Mouse (Mus musculus) gastrocnemius, adult 8-10 months (tissue): ENCODE results near the gene Xylt2. TPM values are rescaled to one million over a fixed set of nuclear protein-coding genes. Genes with fewer than 3 reads are reported as not detected.
A peak's percentile ranks its signal among the peaks of the same experiment; 100 is the strongest.
"Not testable (repeated sequence)": the region's sequence is repeated elsewhere in the genome, so short reads cannot be mapped to it uniquely, and the experiment has no call there.

Experiments
- DNase-seq, 2 experiments: peaks; one replicate each; pipeline ENCODE4 v3.0.0; 2022; ENCODE audit warnings: low spot score in 2 of 2
- total RNA-seq, 4 experiments: library from RNA; stranded (reverse); gene quantifications; 2 replicates each; pipeline ENCODE4 v1.2.4; 2022

The Xylt2 gene
- total RNA-seq, 4 experiments from 2014 or later: 2.3 to 4.3 (median 3.7) TPM

DNA sequence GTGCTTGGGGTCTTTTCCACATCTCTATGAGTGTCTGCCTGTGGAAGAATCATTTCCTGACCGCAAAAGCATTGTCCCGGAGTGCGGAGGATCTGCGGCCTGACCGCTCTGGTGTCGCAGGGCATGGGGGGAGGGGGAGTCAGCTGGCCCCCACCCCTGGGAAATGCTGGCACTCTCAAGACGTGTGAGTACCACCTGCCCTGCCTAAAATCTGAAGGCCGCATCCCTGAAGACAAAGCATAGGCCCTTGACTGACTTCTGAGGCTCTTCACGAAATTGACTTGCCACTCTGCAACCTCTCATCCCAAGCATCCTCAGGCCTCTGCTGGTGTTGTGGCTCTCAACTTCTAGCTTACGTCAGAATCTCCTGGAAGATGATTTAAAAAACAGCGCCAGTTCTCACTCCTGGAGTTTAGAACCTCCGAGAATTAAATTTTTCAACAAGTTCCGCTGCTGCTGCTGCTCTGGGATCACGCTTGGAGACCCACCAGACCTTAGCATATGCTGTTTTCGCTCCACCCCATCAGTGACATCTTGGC, 361 bp upstream of the Xylt2 start:
- DNase-seq: no peak

DNA sequence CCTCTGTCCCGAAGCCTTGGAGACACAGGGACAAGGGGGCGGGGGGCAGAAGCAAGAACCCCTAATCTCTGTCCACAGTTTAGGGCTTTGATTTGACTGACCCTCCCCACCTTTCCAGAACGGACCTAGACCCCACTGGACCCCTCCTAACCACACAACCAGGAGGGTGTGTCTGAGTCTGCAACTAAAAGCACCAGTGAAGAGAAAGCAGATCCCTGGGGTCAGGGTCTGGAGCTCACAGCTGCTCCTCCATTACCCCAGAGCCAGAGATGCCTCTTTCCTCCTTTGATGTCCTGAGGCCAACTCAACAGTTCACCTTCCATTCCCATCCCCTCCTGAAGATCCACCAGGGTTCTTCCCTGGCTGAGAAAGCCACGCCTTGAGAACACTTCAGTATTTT, 1.0 kb downstream of the Xylt2 start:
- DNase-seq: no peak

DNA sequence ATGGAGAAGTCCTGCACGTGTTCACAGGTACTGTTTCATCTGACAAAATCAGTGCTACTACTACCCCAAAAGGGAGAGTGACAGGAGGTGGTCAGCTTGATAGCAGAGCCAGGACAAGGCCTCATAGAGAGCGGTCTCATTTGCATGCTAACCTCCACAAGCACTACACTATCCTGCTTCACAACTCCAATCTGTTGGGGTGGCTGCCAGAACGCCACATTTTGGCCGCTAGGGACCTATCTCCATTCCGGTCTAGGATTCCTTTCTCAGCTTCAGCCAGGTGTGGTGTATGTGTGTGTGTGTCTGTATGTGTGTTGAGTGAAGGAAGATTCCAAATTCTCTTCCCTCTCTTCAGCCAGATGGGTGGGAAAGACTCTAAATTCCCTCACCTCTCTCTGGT, 1.9 kb downstream of the Xylt2 start:
- no peak for DNase-seq

DNA sequence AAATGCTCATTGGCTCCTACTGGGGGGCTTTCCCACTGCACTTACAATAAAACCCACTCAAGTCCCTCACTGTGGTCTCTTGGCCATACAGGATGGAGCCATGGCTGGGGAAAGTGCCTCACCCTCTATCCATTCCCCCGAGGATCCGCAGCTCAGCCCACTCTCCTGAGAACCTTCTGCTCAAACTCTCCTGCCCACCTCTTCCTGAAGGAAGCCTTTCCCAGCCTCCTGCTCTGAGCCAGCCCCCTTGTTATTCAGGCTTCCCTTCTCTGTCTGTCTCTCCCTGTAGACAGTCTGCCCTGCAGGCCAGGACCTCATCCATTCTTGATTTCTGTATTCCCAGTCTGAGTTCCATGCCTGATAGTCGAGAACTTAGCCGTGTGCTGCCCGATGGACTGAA, 2.3 kb downstream of the Xylt2 start:
- DNase-seq: no peak

DNA sequence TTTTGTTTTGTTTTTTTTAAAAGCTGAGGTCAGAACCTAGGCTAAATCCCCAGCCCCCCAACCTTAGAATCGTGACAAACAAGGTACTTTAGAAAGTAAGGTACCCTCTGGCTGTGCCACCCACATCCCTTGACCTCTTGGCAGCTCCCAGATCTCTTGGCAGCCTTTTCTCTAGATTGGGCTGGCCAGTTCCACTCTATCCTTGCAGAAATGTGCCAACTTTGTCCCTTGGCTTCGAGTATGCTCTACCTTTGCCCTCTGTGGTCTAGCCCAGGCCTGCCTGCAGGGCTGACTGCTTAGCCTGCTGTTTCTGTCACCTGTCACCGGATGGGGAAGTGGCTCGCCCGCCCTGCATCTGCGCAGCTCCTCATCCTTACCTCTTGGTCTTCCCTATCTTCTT, 12.0 kb downstream of the Xylt2 start:
- DNase-seq: no peak

DNA sequence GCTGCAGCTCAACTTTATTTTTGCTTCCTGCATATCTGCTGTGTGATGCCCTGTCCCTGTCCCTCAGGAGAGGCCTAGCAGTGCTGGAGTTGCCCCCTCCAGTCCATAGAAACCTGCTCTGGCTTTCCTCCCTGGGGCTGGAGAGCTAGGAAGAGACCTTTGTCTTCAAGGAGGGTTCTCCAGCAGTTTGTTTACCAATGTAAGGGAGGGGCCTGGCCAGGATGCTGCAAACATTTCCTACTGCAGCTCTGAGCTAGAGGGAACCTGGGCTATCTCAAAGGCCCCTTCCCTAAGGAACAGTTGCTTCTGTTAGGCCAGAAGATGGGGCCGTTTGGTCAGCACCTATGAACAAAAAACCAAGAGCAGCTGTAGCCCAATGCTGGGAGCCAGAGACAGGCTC, 16.0 kb downstream of the Xylt2 start:
- DNase-seq: no peak

DNA sequence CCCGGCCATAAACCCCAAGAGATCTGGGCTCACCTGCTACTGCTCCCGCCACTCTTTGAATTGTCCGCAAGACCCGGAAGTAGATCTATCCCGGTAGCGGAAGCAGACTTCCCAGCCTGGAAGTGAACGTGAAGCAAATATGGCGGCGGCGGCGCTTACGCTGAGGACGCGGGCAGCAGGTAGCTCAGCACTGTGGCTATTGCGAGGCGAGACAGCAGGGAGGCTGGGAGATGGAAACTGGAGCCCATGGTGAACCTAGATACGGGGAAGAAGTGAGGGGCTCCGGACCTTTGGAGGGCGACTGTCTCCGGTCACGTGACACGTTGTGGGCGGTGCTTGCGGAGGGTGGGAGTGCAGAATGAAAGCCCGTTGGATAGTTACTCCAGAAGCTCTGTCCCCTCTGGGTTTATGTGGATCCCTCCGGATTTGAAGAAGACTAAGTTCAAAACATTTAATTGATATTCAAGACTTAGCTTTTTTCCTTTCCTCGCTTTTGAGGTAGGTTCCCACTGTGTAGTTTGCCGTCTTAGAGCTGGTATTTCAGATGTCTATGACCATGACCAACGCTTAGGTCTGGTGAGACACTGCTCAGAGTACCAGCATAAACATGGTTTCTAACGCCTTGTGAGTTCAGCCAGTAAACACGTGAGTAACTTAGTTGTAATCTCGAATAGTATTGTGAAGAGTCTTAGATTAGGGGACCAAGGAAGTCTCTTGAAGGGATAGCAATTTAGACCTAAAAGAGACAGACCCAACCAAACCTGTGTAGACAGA, 23.5 kb downstream of the Xylt2 start, which contains the start of the genes Mrpl27 and Eme1:
Gene Mrpl27, plus strand, starts transcription at position 105 of the 774 bp plus-strand sequence.
Gene Eme1, minus strand, starts transcription at position 302 of the 774 bp plus-strand sequence.
- peak; percentile 75 to 76 for DNase-seq

DNA sequence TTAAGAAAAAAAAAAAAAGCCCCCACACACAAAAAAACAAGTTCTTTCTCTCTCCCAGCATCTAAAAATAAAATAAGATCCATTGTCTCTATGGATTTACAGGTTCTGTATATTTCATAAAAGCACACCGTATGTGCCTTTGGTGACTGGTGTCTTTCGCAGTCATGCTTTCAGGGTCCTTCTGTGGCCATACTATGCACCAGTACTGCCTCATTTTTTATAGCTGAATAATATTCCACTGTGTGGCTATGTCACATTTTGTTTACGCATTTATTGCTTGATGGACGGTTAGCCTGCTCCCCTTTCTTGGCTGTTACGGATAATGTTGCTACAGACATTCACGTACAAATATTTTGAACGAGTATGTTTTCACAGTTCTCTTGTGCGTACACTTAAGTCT, 24.3 kb downstream of the Xylt2 start:
- DNase-seq: no peak

DNA sequence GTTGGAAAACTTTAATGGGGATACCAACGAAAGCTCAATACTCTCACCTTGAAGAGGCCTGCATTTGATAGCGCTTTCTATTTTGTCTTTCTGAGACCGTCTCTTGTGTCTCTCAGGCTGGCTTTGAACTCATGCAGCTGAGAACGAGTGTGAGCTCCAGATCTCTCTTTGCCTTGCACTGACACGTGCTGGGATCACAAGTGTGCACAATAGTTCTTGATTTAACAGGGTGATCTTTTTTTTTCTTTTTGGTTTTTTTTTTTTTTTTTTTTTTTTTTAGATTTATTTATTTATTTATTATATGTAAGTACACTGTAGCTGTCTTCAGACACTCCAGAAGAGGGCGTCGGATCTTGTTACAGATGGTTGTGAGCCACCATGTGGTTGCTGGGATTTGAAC, 26.1 kb downstream of the Xylt2 start:
- DNase-seq: not testable (repeated sequence)

DNA sequence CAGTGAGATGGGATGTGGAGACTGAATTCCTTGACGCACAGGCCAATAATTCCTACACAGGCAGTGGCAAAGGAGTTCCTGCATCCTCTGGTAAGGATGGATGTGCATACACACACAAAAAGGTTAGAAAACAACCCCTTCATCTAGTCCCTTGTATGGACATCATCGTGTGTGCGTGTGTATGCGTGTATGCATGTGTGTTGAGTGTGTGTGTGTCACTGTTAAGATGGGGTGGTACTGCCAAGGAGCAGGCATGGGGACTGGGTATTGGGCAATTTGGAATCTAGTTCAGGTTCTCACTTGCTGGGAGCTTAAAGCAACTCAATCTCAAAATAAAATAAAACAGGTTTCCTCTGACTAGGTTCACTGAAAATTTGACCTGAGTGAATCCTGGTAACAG, 30.9 kb downstream of the Xylt2 start:
- no peak for DNase-seq

DNA sequence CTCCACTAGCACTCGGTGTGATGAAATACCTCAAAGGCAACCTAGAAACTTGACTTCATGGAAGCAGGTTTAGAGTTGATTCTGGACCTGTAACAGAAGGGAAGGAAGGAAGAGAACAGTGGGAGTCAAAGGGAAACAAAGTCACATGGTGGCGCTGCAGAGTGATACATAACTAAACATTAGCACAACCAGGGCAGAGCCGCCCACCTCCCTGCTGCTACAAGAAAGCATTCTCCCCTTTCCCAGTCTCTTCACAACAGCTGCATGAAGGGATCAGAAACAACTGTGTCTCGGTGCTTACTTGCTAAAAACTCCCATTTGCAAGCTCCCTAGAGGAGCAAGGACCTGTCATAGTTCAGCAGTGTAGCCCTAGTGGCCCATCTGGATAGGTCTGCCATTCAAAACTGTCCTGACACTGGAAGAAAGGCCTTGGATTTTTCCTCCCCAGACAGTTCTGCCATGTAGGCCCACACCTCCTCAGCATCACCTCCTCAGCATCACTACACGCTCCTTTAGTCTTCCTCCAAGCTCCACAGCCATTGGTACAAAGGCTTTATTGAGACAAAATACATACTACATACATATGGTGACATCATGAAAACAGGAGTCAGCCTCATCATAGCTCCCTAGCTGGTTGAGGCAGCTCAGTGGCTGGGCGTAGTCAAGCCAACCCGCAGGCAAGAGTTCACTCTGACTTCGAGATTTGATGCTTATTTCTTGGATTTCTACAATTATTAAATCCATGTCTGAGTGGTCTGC, 32.7 kb downstream of the Xylt2 start:
- no peak for DNase-seq

DNA sequence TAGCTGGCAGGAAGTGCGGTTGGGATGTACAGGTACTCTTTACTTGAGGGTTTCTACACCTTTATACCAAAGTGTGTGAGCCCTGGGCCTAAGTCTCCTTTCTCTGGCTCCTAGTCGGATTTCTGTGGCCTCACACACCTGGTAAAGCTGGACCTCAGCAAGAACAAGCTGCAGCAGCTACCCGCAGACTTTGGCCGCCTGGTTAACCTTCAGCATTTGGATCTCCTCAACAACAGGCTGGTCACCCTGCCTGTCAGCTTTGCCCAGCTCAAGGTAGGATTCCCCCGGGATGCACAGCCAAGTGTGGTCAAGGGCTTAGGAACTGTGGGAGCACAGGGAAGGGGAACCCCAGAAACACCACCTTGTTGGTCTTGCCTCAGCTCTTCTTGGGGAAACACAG, 42.9 kb downstream of the Xylt2 start:
- no peak for DNase-seq

DNA sequence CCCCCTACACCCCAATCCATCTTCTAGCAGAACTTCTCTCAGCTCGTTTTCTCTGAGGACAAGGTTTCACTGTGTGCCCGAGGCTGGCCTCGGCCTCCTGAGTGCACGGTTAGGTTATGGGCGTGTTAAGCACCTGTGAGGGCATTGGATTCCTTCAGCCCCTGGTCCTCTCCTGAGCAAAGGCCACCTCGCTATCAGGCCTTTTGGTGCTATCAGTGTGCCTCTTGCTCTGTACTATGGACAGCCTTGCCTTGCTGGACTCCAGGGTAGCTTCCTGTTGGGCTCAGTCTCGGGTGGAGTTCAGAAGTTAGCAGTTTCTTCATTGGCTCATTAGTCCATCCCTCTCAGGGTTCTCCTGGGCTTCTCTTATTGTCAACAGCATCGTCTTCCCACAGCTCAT, 44.3 kb downstream of the Xylt2 start:
- no peak for DNase-seq

DNA sequence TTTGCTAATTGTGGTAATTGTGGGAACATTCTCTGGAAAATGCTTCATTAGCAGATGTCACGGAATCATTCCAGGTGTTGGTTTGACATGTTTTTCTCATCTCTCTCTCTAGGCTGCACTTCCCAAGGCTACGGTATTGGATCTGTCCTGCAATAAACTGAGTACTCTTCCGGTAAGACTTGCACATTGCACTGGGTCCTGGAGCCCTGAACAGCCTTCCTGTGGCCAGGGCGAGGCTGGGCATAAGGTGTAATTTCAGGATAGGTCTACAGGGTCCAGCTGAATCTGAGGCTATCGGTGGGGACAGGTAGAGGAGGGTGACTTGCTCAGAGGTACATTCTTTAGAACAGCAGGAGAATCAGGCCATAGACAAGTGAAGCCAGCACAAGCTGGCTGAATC, 45.3 kb downstream of the Xylt2 start:
- no peak for DNase-seq

DNA sequence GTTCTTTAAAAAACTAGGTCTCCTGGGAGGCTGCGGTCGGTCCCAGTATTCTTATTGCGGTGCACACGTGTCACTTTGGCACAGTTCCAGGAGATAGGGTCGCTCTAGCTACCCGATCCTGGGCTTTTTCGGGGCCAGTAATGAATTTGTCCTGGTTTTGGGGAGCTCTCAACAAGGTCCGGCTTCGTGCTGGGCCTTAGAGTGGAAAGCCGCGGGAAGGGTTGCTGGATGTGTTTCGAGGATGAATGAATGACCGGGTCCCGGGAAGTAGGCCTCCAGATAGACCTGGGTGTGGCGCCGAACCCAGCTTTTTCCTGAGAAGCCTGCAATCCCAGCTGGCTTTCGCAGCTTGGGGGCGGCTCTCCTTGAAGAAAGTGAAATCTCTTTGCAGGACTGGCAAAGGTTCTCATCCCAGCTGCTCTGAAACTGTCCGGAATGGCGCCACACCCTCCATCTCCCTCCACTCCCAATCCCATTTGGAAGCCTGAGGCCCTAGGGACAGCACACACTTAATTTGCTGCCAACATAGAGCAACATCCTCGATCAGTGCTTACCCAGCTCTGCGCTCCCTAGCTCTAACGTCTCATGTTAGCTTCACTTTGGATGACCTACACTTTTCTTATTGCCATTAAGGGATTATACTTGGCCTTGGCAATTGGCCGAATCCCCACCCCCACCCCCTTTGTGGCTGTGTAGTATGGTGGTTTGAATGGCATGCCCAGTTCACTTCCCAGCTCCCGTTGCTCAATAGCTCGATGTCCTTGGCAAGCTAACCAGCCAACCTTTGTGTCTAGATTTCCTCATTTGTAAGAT, 46.9 kb downstream of the Xylt2 start:
- peak; percentile 15 to 33 for DNase-seq

DNA sequence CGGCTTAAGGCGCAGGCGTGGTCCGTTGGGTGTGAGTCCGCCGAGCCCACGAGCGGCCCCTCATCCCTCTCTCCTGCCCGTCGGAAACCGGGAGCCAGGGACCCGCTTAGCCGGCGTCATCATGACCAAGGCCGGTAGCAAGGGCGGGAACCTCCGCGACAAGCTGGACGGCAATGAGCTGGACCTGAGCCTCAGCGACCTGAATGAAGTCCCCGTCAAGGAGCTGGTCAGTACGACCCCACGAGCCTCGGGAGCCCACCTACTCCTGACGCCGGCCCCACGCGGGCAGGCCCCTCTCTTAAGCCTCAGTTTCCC, 47.5 kb downstream of the Xylt2 start:
- DNase-seq: no peak

DNA sequence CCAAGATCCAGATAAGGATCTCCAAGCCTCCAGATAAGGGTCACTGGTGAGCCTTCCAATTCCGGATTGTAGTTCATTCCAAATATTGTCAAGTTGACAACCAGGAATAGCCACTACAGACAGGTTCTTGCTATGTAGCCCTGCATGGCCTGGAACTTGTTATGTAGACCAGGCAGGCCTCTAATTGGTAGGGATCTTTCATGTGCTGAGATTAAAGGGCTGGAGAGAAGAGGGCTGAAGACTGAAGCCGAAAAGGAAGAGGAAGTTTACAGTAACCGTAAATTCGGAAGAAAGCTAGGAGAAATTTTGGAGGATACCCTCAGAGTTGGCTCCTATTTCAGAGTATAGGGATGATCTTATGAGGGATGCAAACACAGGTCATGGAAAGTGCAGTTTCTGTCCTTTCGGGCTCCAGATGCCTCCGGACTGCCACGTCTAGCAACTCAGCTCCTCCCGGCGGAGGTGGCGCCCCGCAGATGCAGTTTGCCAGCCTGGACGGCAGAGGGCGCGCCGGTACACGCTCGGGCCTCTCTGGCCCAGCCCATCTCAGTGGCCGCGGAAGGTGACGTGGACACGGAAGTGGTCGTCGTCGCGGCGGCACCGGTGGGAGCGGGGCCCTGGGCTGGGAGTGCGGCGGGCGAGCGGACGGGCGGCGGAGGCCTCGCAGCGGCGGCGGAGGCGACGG, 48.0 kb downstream of the Xylt2 start, which contains the start of gene Lrrc59:
Gene Lrrc59, plus strand, starts transcription at position 569 of the 685 bp plus-strand sequence.
- DNase-seq: peak; percentile 86 to 89

DNA sequence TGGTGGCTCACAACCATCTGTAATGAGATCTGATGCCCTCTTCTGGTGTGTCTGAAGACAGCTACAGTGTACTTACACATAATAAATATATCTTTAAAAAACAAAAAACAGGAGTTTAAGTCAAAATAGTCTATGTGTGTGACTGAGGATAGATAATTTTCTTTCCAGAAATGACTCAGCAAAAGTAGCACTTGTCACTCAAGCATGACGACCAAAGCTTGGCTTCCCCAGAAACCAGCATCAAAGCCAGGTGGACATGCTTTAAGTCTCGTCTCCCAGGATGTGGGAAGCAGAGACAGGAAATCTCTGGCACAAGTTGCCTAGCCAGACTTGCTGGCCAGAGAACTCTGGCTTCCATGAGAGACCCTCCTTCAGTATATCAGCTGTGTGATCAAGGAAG, 55.2 kb downstream of the Xylt2 start:
- no peak for DNase-seq

DNA sequence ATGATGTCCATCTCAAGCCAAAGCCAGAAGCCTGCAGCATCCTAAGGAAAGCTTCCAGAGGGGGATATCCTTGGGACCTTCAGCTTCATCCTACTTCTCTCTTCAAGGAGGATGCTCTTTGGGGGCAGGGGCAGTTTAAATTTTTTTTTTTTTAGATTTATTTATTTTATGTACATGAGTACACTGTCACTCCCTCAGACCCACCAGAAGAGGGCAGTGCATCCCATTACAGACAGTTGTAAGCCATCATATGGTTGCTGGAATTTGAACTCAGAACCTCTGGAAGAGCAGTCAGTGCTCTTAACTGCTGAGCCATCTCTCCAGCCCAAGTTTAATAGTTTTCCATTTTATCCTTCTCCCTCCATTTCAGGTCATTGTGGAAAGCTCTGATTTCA, 55.9 kb downstream of the Xylt2 start:
- DNase-seq: no peak

DNA sequence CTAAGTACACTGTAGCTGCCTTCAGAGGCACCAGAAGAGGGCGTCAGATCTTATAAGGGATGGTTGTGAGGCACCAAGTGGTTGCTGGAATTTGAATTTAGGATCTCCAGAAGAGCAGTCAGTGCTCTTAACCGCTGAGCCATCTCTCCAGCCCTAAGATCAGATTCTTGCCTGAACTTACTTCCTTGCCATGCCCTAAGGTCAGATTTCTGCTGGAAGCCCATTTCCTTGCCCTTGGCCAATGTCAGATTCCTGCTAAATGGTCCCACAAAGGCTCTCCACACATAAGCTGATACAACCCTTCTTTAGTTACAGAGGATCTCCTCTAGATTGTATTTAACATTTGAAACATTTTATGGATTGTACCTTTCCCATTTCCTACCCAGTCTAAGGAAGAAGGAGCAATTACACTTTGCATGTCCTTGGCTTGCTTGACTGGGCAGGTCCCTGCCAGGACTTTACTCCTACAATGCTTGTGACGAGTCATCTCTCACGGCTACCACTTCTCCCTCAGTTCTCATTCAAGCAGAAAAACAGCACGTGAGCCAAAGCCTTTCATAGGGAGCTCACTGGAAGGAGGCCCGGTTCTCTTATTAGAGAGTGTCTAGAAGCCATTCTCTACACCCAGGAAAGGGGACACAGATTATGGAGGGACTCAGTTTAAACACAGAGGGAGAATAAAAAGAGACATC, 56.4 kb downstream of the Xylt2 start:
- DNase-seq: no peak

DNA sequence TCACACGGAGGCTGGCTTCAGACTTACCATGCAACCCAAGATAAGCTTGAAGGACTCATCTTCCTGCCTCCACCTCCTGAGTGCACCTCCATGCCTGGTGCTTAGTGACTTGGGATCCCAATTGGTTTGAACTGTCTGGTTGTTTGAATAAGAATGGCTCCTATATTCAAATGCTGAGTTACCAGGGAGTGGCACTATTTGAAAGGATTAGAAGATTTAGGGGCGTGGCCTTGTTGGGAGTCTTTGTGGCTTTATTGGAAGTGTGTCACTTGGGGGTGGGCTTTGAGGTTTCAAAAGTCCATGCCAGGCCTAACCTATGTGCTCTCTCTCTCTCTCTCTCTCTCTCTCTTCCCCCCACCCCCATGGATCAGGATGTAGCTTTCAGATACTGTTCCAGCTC, 59.7 kb downstream of the Xylt2 start:
- no peak for DNase-seq
